Mouse (Mus musculus) adipocyte (in vitro differentiated cells): ENCODE results near the gene Rnase11.
"Not testable (repeated sequence)": the region's sequence is repeated elsewhere in the genome, so short reads cannot be mapped to it uniquely, and the experiment has no call there.

Source experiments
- DNase-seq: peaks from one replicate; pipeline ENCODE4 v3.0.0-alpha.2; 2016; ENCODE audit warnings: low spot score

The Rnase11 gene

GRCm38 (mm10) chr14:51081035-51081434, 31.1 kb upstream of the Rnase11 start:
- DNase-seq = no peak

DNA sequence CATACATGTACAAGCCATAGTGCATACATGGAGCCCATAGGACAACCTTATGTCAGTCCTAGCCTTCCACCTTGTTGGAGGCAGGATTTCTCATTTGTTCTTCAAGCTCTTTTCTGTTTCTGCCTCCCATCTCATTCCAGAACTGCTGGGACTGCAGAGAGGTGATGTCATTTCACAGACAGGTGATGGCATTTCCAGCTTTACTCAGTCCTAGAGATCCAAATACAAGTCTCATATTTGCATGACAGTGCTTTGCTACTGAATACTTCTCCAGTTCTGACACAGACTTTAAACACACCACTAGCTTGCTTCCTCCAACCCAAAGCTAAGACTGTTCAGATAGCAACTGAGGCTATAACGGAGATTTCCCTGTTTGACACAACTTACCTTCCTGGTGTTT, 29.2 kb upstream of the Rnase11 start:
- DNase-seq = no peak

DNA sequence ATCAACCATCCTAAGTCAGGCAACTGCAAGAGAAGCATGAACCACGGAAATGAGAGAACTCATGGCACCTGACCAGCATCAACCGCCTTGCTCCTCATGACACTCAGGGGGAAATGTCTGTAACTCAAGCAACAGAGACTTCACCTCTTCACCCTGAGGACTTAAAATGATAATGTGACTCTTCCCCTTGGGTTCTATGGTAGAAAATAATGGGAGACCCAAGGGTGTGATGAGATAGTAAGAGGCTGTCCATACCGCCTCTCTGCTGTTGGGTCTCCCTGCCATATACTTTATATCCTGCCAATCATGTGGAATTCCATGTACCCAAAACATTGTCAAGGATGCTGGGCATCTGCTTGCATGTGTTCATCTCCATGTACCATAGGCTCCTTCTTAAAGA, 24.4 kb upstream of the Rnase11 start, which contains the start of gene Olfr750:
Gene Olfr750 (minus strand): TSS at position 101 of the 400 bp plus-strand sequence.
- no peak for DNase-seq

DNA sequence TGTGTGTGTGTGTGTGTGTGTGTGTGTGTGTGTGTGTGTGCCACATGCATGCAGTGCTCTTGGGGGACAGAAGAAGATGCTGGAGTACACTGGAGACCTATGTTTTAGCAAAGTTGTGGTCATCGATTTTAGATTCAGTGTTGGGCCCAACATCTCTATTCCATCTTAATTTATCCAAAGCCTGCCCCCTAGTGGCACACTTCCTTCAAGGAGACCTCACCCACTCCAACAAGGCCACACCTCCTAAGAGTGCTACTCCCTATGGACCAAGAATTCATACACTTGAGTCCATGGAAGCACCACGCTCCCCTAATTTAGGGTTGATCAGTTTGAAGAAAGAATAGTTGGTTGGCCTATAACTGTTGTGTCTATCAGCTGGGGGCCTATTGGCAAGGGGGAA, 19.7 kb upstream of the Rnase11 start:
- DNase-seq = peak; percentile 30

DNA sequence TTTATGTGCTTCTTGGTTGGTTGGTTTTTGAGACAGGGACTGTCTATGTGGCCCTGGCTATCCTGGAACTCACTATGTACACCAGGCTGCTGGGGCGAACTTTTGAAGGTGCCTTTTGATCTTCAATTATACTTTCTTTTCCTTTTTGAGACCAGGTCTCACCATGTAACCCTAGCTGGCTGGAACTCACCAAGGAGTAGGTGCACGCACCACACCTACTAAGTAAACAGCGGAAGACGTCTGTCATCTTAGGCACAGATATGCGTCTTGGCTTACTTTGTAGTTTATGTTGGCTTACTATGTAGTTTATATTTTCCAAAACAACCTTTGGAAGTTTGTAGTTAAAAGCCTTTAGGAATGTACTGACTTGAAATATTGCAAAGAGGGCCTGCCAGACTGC, 19.0 kb upstream of the Rnase11 start:
- no peak for DNase-seq

DNA sequence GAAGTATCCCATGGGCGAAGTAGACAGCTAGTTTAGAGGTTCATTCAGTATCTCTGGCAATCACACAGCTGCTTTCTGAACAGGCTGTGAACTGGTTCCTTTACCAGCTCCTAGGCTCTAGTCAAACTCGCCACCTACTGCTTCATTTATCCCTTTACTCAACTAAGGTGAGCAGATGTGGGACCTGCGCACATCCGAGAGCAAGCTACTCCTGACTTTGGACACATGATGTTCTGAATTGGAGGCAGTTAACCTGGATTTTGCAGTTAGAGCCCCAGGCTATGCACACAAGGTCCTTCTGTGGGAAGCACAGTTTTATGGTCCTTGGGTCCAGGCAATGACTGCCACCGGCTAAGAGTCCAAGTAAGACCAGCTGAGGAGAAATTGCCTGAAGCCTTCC, 10.8 kb upstream of the Rnase11 start:
- no peak for DNase-seq

- no peak for DNase-seq
Measured at GRCm38 (mm10) chr14:51057401-51057831, 7.5 kb upstream of the Rnase11 start, which contains the start of gene Rnase12. Gene Rnase12, minus strand, starts transcription at chr14:51057661.

- no peak for DNase-seq
Measured at GRCm38 (mm10) chr14:51054243-51055237, 4.6 kb upstream of the Rnase11 start.

GRCm38 (mm10) chr14:51053176-51053575, 3.2 kb upstream of the Rnase11 start:
- DNase-seq = no peak

GRCm38 (mm10) chr14:51051941-51052340, 2.0 kb upstream of the Rnase11 start:
- peak; percentile 28 for DNase-seq

DNA sequence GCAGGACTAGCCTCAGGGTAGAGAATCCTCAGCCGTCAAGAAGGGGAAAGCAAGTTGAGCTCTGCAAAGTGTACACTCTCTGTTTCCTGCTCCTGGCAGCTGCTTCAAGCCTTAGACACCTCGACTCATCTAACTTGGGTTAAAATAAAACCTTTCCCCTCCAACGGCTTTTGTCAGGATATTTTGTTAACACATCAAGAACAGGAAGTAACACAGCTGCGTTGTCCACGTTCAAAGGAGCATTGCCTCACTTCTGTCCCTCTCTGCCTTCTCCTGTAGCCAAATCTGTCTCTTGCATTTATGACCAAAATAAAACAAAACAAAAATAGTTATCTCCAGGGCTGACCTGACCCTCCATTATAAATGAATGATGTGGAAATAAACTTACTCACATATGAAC, 2.1 kb downstream of the Rnase11 start:
- no peak for DNase-seq

DNA sequence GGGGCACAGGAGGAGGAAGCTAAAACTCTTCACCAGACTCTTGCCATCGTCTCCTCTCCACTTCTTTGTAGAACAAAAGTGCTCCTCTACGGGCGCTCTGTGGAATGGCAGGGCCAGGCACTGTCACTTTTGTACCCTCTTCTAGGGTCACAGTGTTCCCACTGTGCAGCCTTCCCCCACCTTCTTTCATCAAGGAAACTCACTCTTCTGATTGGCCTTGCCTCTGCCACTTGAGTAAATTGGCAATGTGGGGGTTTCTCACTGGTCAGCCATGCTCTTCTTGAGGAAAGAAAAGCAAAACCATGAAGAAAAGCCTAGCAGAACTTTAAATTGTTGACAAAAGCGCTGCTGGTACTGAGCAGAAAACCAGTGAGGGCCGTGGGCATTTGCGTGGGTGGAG, 8.2 kb downstream of the Rnase11 start, which contains the start of gene Rnase9:
Gene Rnase9 (minus strand): TSS at position 101 of the 400 bp plus-strand sequence.
- no peak for DNase-seq

GRCm38 (mm10) chr14:51036214-51036613, 13.7 kb downstream of the Rnase11 start:
- DNase-seq = no peak

- DNase-seq = no peak
Measured at GRCm38 (mm10) chr14:51035206-51035605, 14.8 kb downstream of the Rnase11 start.

GRCm38 (mm10) chr14:51027387-51028155, 22.4 kb downstream of the Rnase11 start:
- DNase-seq = no peak

- DNase-seq = peak; percentile 82
Measured at GRCm38 (mm10) chr14:51026391-51027133, 23.4 kb downstream of the Rnase11 start.

DNA sequence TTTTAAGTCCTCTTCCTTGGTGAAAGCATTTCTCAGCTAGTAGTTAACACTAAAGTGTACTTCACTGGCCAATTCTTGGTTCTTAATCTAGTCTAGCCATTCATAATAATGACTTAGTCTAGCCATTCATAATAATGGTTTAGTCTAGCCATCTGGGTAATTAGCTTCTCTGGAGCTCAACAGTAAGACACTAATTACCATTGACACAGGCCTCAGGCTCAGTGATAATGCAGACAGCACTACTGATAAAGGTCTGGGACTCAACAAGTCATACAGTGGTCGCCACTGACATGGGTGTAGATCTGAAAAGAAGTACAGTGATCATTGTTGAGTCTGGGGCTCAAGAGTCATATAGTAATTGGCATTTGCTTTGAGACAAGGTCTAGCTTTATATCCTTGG, 25.1 kb downstream of the Rnase11 start:
- DNase-seq = no peak

DNA sequence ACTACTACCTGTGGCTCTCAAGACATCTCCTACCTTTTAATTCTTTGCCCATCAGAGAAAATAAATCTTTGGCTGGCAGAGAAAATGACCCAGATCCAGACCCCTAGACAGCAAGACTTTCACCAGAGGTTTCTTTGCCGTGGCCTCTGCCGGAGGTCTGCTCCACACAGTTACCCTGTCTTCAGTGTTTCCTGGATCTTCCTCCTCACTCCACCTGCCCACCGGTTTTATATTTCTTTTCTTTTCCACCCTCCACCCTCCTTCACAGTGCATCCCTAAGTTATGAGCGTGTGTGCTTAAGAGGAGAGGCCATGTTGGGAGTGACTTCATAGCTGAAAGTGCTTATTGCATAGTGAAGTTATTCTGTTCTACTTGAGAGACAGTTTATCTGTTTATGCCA, 26.5 kb downstream of the Rnase11 start:
- DNase-seq = no peak

GRCm38 (mm10) chr14:51017256-51017655, 32.7 kb downstream of the Rnase11 start:
- DNase-seq = peak; percentile 77

GRCm38 (mm10) chr14:51015780-51016179, 34.2 kb downstream of the Rnase11 start:
- no peak for DNase-seq

DNA sequence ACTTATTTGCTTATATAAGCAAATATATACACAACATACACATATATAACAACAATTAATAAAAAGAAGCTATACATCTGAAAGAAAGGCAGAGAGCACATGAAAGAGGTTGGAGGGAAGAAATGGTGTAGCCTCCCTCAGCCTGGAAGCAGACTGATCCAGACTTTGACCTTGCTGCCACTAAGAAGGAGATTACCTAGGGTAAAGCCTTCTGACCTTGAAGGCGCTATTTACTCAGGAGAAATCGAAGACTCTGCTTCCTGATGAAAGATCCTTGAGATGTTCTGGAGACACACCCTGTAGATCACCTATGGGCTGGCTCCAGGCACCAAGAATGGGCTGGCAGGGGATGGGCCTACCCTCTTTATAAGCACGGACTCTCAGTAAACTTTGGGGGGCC, 35.2 kb downstream of the Rnase11 start:
- DNase-seq = not testable (repeated sequence)

DNA sequence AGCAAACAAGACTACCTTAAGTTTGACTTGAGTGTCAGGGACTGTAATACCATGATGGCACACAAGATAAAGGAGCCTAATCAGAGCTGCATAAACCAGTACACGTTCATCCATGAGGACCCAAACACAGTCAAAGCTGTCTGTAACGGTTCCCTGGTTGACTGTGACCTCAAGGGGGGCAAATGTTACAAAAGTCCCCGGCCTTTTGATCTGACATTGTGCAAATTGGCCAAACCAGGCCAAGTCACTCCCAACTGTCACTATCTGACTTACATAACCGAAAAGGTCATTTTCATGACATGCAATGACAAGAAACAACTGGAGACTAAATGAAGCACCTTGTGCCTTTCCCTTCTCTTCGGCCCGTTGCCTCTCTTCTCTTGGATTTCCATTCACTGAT, 40.4 kb downstream of the Rnase11 start:
- DNase-seq = no peak
